Mouse (Mus musculus) kidney, adult 2 months (tissue): ENCODE measurements around the gene Rab22a. TPM values are rescaled to one million over a fixed set of nuclear protein-coding genes. Genes with fewer than 3 reads are reported as not detected.
A peak's percentile ranks its signal among the peaks of the same experiment; 100 is the strongest.

Experiments used
- DNase-seq: peaks from one replicate; pipeline ENCODE4 v3.0.0; 2021
- H3K27ac ChIP-seq: fragments of 200-500 bp; 2 replicates; pipeline ENCODE4 v1.5.1; 2012; ENCODE audit warnings: low read depth, low read length, control low read depth, inconsistent platforms; ENCODE audit not compliant: insufficient read depth
- H3K27me3 ChIP-seq: fragments of 200-500 bp; replicated peaks from 2 replicates; pipeline ENCODE4 v1.6.1; 2012; ENCODE audit warnings: mild to moderate bottlenecking, moderate library complexity, low read length, inconsistent platforms; ENCODE audit not compliant: control insufficient read depth, insufficient read depth
- H3K36me3 ChIP-seq: fragments of 200-500 bp; 2 replicates; pipeline ENCODE4 v1.6.1; 2012; ENCODE audit warnings: mild to moderate bottlenecking, moderate library complexity, low read length, inconsistent platforms; ENCODE audit not compliant: control insufficient read depth, insufficient read depth
- H3K4me1 ChIP-seq: fragments of 200-500 bp; 2 replicates; pipeline ENCODE4 v1.6.1; 2011; ENCODE audit warnings: low read length; ENCODE audit not compliant: control insufficient read depth, insufficient read depth
- H3K4me3 ChIP-seq: fragments of 200-500 bp; 2 replicates; pipeline ENCODE4 v1.5.1; 2011; ENCODE audit warnings: mild to moderate bottlenecking, low read depth, low read length, control low read depth; ENCODE audit not compliant: insufficient read depth
- CTCF ChIP-seq: fragments of 200-500 bp; conservative IDR thresholded peaks from 2 replicates; pipeline ENCODE4 v1.5.1; 2011; ENCODE audit warnings: low read depth, mild to moderate bottlenecking, control low read depth, low read length, moderate library complexity, mixed read lengths; ENCODE audit not compliant: insufficient read depth, insufficient read length
- POLR2A ChIP-seq: fragments of 200-500 bp; IDR thresholded peaks from one replicate; pipeline ENCODE4 v1.6.1; 2011; ENCODE audit warnings: low read depth, low read length, control low read depth
- WGBS: fragments of 180-500 bp; shearing (Covaris S2); methylation state at CpG from one replicate; pipeline ENCODE4 v1.1.7; 2018; 5-methylcytosine and 5-hydroxymethylcytosine counted together
- polyA plus RNA-seq: library from polyadenylated mRNA; depleted of rRNA; stranded (reverse); fragments of >200 nt; gene quantifications from 2 replicates; pipeline ENCODE4 v1.2.3, GENCODE M21; 2012

Gene Rab22a
- polyA plus RNA-seq, 1 experiment: 24.4 TPM

- H3K4me1 ChIP-seq: peaks cover 13% of the 10 kb centered on the region; the same call in 1 of the 2 replicates
- TF ChIP-seq CTCF (no peak), POLR2A (peak; percentile 19)
- H3K27me3 ChIP-seq: no peaks in the 10 kb centered on the region
- peak; percentile 99 for DNase-seq
- peak within 1 kb of the TSS; percentile 70 for H3K4me3 ChIP-seq
- WGBS: under 1% methylated on average over 70 of the region's 70 CpGs
- H3K36me3 ChIP-seq: no peaks in the 10 kb centered on the region
- peak within 1 kb of the TSS; percentile 8 for H3K27ac ChIP-seq
These were observed 77.8 kb downstream of the Rab22a start, which contains the start of gene Vapb for GRCm38 (mm10) chr2:173737222-173737989. Gene Vapb, plus strand, starts transcription at chr2:173737511.

DNA sequence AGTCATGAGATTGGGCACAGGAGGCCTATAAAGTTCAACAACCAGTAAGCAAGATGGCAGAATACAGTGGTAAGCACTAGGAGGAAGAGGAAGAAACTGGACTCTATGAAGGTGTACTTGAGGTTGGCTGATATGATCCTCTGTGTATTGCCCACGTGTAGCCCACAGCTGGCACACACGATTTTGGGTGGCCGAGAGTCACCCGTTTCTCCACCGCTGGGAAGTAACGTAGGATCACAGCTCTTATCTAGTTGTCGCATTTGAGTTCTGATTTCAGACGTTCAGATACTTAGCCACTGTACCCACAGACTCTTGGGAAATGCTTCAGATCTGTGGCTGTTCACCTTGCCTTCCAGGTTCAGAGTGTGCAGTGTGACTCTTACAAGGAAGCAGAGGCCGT lies 78.7 kb downstream of the Rab22a start:
- WGBS: 77% methylated on average over 9 of the region's 9 CpGs
- peaks cover 16% of the 10 kb centered on the region; the same call in 1 of the 2 replicates for H3K4me1 ChIP-seq
- H3K27me3 ChIP-seq: no peaks in the 10 kb centered on the region
- TF ChIP-seq POLR2A (no peak), CTCF (no peak)
- H3K27ac ChIP-seq: no peak overlapping the region
- peak overlapping the region; percentile 70 for H3K4me3 ChIP-seq
- no peaks in the 10 kb centered on the region for H3K36me3 ChIP-seq
- no peak for DNase-seq

- H3K4me1 ChIP-seq: peaks cover 16% of the 10 kb centered on the region; the same call in 1 of the 2 replicates
- no peak overlapping the region for H3K27ac ChIP-seq
- H3K36me3 ChIP-seq: no peaks in the 10 kb centered on the region
- no peaks in the 10 kb centered on the region for H3K27me3 ChIP-seq
- no peak for DNase-seq
- H3K4me3 ChIP-seq: no peak overlapping the region
- 83% methylated on average over 7 of the region's 7 CpGs for WGBS
- TF ChIP-seq CTCF (no peak), POLR2A (no peak)
These were observed 79.5 kb downstream of the Rab22a start for GRCm38 (mm10) chr2:173739107-173739506.

DNA sequence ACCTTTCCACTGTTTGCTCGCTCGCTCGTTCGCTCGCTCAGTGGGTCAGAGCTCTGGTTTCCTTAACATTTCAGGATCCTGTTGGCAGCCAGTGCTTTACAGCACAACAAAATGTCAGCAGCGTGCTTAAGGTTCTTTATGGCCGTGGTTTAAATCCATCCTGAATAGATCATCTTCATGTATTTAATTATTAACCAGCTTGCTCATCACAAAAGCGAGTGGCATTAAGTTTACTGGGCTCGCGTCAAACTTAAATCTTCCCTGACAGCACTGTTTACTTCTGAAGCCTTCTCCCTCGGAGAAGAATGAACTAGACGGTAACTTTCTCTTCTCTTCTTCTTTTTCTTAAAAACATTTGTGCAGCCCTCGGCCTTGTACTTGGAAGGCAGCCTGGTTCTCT lies 82.5 kb downstream of the Rab22a start:
- Histone ChIP-seq H3K36me3 (no peaks in the 10 kb centered on the region), H3K4me3 (no peak overlapping the region), H3K4me1 (peaks cover 16% of the 10 kb centered on the region; the same call in 1 of the 2 replicates), H3K27ac (no peak overlapping the region), H3K27me3 (no peaks in the 10 kb centered on the region)
- WGBS: 40% methylated on average over 13 of the region's 13 CpGs
- DNase-seq: peak; percentile 45
- TF ChIP-seq CTCF (no peak), POLR2A (no peak)

DNA sequence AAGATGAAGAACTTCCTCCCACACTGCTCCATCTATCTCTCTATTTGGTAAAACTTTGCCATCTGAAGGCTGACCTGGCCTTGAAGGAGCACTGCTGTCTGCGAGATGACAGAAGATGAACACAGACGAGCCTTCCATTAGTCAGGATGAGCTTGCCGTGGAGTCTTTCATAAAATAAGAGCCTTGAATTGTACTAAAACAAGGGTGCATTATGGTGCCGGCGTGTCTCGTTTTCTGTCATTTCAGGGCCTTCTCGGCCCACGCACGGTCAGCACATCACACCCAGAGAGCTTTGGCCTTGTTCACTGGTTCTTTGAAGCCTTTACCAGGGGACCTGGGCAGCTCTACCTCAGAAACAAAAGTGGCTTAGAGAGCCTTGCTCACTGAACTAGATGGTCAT lies 83.2 kb downstream of the Rab22a start:
- no peak for DNase-seq
- WGBS: 79% methylated on average over 9 of the region's 9 CpGs
- Histone ChIP-seq H3K36me3 (no peaks in the 10 kb centered on the region), H3K27me3 (no peaks in the 10 kb centered on the region), H3K4me3 (no peak overlapping the region), H3K4me1 (peaks cover 16% of the 10 kb centered on the region; the same call in 1 of the 2 replicates), H3K27ac (no peak overlapping the region)
- no peak for TF ChIP-seq CTCF
- no peak for TF ChIP-seq POLR2A

DNA sequence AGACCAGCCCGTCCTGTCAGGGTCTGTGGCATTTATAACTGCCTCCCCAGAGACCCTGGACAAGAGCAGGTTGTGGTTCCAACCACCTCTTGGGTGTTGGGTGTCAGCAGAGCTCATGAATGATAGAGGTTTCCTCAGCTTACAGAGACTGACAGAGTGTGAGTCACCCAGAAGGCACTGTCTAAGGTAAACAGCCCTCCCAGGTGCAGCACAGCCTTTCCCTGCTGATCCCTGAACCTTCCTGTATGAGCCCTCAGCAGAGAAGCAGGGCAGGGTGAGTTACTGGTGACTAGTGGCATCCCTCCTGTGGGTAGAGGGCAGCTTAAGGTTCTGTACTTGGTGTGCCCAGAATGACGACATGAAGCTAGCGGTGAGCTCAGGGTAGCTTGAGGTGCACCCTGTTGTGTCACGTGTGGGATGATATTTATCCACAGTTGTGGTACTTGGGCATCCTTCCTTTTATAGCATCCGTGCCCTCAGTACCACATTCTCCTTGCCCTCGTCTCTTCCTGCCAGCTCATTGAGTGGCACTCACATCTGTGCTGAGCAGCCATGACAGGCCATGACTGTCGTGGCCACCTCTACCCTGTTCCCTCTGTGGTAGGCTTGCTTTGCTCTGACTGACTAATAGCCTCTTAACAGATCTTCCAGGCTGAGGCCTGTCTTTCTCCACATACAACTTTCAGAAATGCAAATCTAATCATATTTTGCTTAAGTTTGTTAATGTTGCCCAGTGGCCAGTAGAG lies 84.7 kb downstream of the Rab22a start:
- H3K4me1 ChIP-seq: peaks cover 13% of the 10 kb centered on the region; the same call in 1 of the 2 replicates
- TF ChIP-seq CTCF: no peak
- TF ChIP-seq POLR2A: no peak
- H3K36me3 ChIP-seq: no peaks in the 10 kb centered on the region
- DNase-seq: no peak
- no peaks in the 10 kb centered on the region for H3K27me3 ChIP-seq
- no peak overlapping the region for H3K4me3 ChIP-seq
- WGBS: 85% methylated on average over 7 of the region's 7 CpGs
- H3K27ac ChIP-seq: no peak overlapping the region

- H3K36me3 ChIP-seq: no peaks in the 10 kb centered on the region
These were observed 89.5 kb downstream of the Rab22a start for GRCm38 (mm10) chr2:173748961-173749659.

More at GRCm38 (mm10) chr2:173748961-173749659, 89.5 kb downstream of the Rab22a start:
- Histone ChIP-seq H3K4me1 (0 out of 2 replicates have a peak, but pooled peaks cover 11% of the 10 kb centered on the region), H3K27me3 (no peaks in the 10 kb centered on the region), H3K4me3 (no peak overlapping the region), H3K27ac (no peak overlapping the region)
- 67% methylated on average over 2 of the region's 2 CpGs for WGBS
- no peak for DNase-seq
- TF ChIP-seq POLR2A: no peak
- TF ChIP-seq CTCF: no peak
